Mouse (Mus musculus) midbrain, embryonic 11.5 days (tissue): ENCODE data around the gene Apc2. TPM values are rescaled to one million over a fixed set of nuclear protein-coding genes. Genes with fewer than 3 reads are reported as not detected.
A peak's percentile ranks its signal among the peaks of the same experiment; 100 is the strongest.
"Not testable (repeated sequence)": the region's sequence is repeated elsewhere in the genome, so short reads cannot be mapped to it uniquely, and the experiment has no call there.

Experiments used
- ATAC-seq: fragments of 200-750 bp; cut with Nextera tagmentation; 2 replicates; pipeline ENCODE4 v1.8.0; 2017; ENCODE audit warnings: moderate TSS enrichment, moderate library complexity; ENCODE audit not compliant: low FRiP score
- DNase-seq: peaks from one replicate; pipeline ENCODE4 v3.0.0; 2015; ENCODE audit warnings: low spot score; ENCODE audit errors: missing footprints
- H3K27ac ChIP-seq: fragments of 300-500 bp; sonication (generic); 2 replicates; pipeline ENCODE4 v1.5.1; 2014; ENCODE audit warnings: low read depth, low read length
- H3K27me3 ChIP-seq: fragments of 300-500 bp; sonication (generic); 2 replicates; pipeline ENCODE4 v1.6.1; 2014; ENCODE audit warnings: mild to moderate bottlenecking, low read length, moderate library complexity, mixed read lengths; ENCODE audit not compliant: control insufficient read depth, insufficient read depth
- H3K36me3 ChIP-seq: fragments of 300-500 bp; sonication (generic); 2 replicates; pipeline ENCODE4 v1.6.1; 2014; ENCODE audit warnings: mild to moderate bottlenecking, low read length, moderate library complexity, mixed read lengths; ENCODE audit not compliant: control insufficient read depth, insufficient read depth
- H3K4me1 ChIP-seq: fragments of 300-500 bp; sonication (generic); 2 replicates; pipeline ENCODE4 v1.6.1; 2014; ENCODE audit warnings: low read length; ENCODE audit not compliant: control insufficient read depth, insufficient read depth
- H3K4me2 ChIP-seq: fragments of 300-500 bp; sonication (generic); 2 replicates; pipeline ENCODE4 v1.6.1; 2014; ENCODE audit warnings: mild to moderate bottlenecking, moderate library complexity
- H3K4me3 ChIP-seq: fragments of 300-500 bp; sonication (generic); 2 replicates; pipeline ENCODE4 v1.5.1; 2014; ENCODE audit warnings: low read depth, low read length
- H3K9ac ChIP-seq: fragments of 300-500 bp; sonication (generic); 2 replicates; pipeline ENCODE4 v1.6.1; 2014; ENCODE audit warnings: low read length
- H3K9me3 ChIP-seq: fragments of 300-500 bp; sonication (generic); 2 replicates; pipeline ENCODE4 v1.6.1; 2016; ENCODE audit warnings: low read length; ENCODE audit not compliant: control insufficient read depth
- WGBS: fragments of 180-500 bp; shearing (Covaris S2); extraction: QIAGEN DNeasy Blood & Tissue Kit; methylation state at CpG from one replicate; pipeline ENCODE4 v1.1.7; 2014; 5-methylcytosine and 5-hydroxymethylcytosine counted together
- polyA plus RNA-seq: library from polyadenylated mRNA; unstranded; fragments of >200 nt; fragmentation: Nextera tagmentation; extraction: Ambion mirVana; gene quantifications from 2 replicates; pipeline ENCODE4 v1.2.1, GENCODE M21; 2014

The Apc2 gene
- polyA plus RNA-seq, 1 experiment from 2014 or later = 63.4 TPM

DNA sequence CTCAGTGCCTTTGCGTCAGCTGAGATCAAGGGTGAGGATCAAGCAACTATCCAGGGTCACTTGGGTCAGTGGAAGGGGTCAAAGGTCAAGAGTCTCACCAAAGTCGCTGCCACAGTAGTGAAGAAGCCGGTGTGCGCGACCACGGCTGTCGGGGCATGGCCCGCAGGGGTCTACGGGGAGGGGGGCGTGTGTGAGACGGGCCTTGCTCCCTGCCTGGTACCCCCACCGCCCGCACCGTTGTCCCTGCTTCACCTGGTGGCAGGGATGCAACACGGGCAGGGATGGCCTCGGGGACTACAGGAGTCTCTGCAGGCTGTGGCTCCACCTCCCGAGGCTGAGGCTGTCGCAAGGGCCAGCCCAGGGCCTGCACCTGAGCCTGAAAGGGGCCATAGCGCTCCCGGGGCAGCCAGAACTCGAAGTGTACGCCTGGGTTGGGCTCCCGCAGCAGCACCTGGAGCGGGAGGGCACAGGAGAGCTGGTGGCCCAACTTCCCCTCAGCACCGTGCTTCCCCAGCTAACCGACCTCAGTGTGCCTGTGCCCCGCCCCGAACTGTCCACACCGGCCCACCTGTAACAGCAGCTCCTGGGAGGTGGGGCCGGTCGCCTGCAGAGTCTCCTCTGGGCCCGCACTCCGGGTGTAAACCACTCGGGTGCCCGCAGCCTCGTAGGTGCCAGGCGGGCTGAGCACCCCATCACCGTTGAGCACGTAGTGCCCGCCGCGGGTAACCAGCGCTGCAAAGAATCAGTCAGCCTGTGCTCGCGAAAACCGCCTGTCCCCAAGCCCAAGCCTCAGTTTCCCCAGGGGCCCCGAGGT is 45.9 kb downstream of the Apc2 start:
- no peak overlapping the region for H3K27ac ChIP-seq

DNA sequence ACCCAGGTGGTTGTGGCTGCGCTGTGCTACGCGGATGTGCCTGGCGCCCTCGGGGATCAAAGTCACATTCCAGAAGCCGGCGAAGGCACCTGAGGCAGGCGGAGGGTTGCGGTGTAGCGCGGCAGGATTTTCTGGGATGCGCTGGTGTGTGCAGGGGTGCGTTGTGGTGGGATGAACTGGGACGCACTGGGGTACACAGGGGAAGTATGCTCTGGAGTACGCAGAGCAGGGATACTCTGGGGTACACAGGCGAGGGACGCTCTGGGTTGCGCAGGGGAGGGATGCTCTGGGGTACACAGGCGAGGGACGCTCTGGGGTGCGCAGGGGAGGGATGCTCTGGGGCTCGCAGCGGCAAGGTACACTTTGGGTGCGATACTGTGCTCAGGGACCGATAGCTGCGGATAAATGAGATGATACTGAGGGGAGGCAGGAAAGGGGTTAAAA is 46.5 kb downstream of the Apc2 start:
- WGBS = 3% methylated on average over 26 of the region's 26 CpGs
- no peak overlapping the region for H3K27ac ChIP-seq

More for the DNA sequence above, 45.9 kb downstream of the Apc2 start:
- Histone ChIP-seq H3K9me3 (no peaks in the 10 kb centered on the region), H3K4me1 (peaks cover 19% of the 10 kb centered on the region), H3K9ac (no peak overlapping the region), H3K36me3 (no peaks in the 10 kb centered on the region), H3K4me3 (peak overlapping the region; percentile 28), H3K27me3 (peaks cover 65% of the 10 kb centered on the region), H3K4me2 (no peak overlapping the region)
- DNase-seq (peak; percentile 91), ATAC-seq (no peak; the same call in 1 of the 2 replicates)
- WGBS = 1% methylated on average over 46 of the region's 47 CpGs

DNA sequence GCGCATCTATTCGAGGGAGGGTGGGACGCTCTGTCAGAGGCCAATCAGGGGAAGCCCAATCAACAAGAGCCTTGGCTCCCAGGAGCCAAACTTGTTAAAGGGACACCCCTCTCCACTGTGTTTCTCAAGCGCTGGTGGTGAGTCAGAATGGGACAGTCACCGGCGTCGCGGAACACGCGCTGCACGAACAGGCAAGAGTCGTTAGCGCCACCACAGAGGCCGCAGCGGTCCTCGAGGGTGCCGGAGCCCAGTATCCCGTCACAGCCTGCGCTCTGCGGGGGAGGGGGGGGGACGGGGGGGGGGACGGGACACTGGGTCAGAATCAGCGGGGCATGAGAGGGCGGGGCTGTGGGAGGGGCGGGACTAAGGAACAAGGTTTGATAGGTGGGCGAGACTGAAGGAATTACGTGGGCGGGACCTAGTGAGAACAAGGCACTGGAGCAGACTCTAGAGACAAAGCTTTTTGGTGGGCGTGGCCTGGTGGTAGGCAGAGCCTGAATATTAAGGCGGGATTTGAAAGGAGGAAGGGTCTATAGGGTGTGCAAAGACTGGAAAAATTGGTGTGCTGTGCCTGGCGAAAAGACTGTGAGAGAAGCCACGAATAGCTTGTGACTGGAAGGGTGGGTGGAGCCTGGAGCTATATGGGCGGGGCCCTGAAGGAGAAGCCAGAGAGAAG is 47.1 kb downstream of the Apc2 start:
- H3K27ac ChIP-seq = no peak overlapping the region
- ATAC-seq (peak; percentile 68), DNase-seq (peak; percentile 96)
- no peak overlapping the region for H3K9ac ChIP-seq
- H3K27me3 ChIP-seq = peaks cover 77% of the 10 kb centered on the region
- H3K36me3 ChIP-seq = no peaks in the 10 kb centered on the region
- peak overlapping the region; percentile 43 for H3K4me2 ChIP-seq
- under 1% methylated on average over 30 of the region's 33 CpGs for WGBS
- H3K4me1 ChIP-seq = peaks cover 19% of the 10 kb centered on the region
- peak overlapping the region; percentile 28 for H3K4me3 ChIP-seq
- no peaks in the 10 kb centered on the region for H3K9me3 ChIP-seq

More for the DNA sequence above, 46.5 kb downstream of the Apc2 start:
- peak overlapping the region; percentile 43 for H3K4me2 ChIP-seq
- no peak overlapping the region for H3K9ac ChIP-seq
- H3K9me3 ChIP-seq = no peaks in the 10 kb centered on the region
- peaks cover 71% of the 10 kb centered on the region for H3K27me3 ChIP-seq
- no peaks in the 10 kb centered on the region for H3K36me3 ChIP-seq
- no peak for DNase-seq
- peak; percentile 34 for ATAC-seq
- peak overlapping the region; percentile 28 for H3K4me3 ChIP-seq
- peaks cover 19% of the 10 kb centered on the region for H3K4me1 ChIP-seq

DNA sequence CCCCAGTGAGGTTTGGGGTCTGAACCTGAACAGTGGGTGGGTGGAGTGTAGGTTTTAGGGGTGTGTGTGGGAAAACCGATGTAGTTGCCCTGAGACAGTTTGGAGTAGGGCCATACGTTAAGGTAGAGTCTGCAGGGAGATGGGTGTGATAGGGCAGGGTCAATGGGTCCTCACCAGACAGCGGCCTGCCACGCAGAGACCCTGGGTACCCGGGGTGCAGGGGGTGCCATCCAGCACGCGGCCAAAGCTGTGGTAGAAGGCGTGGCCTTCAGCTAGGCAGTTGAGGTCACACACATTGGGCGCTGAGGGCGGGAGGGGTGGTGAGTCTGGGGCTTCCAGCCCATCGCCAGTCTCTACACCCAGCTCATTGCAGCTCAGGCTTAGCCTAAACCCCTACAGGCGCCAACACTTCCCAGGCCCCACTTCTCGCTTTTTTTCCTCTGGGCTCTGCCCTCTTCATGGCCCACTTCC is 47.7 kb downstream of the Apc2 start:
- no peaks in the 10 kb centered on the region for H3K36me3 ChIP-seq
- ATAC-seq = peak; percentile 19; the same call in 1 of the 2 replicates
- no peak overlapping the region for H3K9ac ChIP-seq
- H3K27ac ChIP-seq = no peak overlapping the region
- H3K9me3 ChIP-seq = no peaks in the 10 kb centered on the region
- peaks cover 19% of the 10 kb centered on the region for H3K4me1 ChIP-seq
- no peak for DNase-seq
- peak overlapping the region; percentile 28 for H3K4me3 ChIP-seq
- H3K4me2 ChIP-seq = peak overlapping the region; percentile 43
- H3K27me3 ChIP-seq = peaks cover 83% of the 10 kb centered on the region
- 25% methylated on average over 13 of the region's 13 CpGs for WGBS

DNA sequence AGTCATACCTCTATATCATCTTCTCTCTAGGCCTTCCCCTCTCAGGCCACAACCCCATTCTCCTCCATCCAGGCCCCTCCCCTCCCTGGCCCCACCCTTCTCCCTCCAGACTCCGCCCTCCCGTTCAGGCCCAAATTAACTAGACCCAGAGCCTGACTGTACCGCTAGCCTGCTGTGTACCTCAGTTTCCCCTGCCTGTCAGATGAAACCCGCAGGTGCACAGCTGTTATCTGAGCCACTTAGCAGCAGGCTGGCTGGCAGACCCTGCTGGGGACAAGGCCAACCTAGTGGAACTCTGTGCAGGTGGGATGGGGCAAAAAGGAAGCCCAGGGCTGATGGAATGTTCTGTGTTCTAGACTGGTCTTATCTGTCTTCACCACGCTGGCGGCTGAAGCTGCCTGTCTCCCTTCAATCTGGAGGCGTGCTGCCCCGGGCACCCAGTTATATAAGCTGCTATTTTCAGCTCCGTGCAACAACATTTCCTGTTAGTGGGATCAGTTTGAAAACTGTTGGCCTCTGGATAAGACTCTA is 48.4 kb downstream of the Apc2 start:
- Histone ChIP-seq H3K9ac (no peak overlapping the region), H3K4me2 (no peak overlapping the region), H3K4me1 (peaks cover 22% of the 10 kb centered on the region), H3K27me3 (peaks cover 90% of the 10 kb centered on the region), H3K9me3 (no peaks in the 10 kb centered on the region), H3K27ac (no peak overlapping the region), H3K36me3 (no peaks in the 10 kb centered on the region), H3K4me3 (no peak overlapping the region)
- 41% methylated on average over 9 of the region's 9 CpGs for WGBS
- ATAC-seq = no peak
- no peak for DNase-seq

DNA sequence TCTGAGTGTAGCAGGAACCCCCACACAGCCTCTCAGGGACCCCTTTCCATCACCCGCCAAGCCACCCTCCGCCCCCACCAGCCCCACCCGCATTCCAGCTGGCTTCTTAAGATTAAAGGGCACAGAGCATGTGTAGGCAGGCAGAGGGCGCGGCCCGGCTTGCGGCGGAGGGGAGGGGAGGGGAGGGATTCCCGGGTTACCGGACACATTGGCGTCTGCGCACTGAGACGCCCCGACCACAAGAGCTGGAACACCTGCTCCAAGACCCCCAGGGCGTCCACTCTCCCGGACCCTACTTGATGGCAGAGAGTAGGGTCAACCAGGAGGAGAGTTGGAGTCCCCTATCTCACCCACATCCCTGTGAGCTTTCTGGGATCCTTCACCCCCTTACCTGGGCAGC is 49.3 kb downstream of the Apc2 start:
- no peak overlapping the region for H3K4me3 ChIP-seq
- H3K27me3 ChIP-seq = peaks cover 99% of the 10 kb centered on the region
- no peak overlapping the region for H3K9ac ChIP-seq
- no peak overlapping the region for H3K27ac ChIP-seq
- no peak overlapping the region for H3K4me2 ChIP-seq
- H3K4me1 ChIP-seq = peaks cover 22% of the 10 kb centered on the region
- DNase-seq (no peak), ATAC-seq (no peak)
- 1% methylated on average over 16 of the region's 16 CpGs for WGBS
- no peaks in the 10 kb centered on the region for H3K36me3 ChIP-seq
- no peaks in the 10 kb centered on the region for H3K9me3 ChIP-seq

DNA sequence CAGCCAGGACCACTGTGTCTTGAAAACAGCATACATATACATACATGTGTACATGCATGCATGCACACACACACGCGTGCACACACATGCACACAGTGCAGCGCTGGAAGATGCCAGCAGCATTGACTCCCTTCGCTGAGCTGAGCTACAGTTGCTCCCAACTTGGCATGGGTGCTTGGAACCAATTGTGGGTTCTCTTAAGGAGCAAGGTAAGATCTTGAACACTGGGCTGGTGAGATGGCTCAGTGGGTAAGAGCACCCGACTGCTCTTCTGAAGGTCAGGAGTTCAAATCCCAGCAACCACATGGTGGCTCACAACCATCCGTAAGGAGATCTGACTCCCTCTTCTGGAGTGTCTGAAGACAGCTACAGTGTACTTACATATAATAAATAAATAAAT is 50.2 kb downstream of the Apc2 start:
- Histone ChIP-seq H3K4me1 (peaks cover 22% of the 10 kb centered on the region), H3K27me3 (peaks cover 97% of the 10 kb centered on the region)
- not testable (repeated sequence) for DNase-seq, H3K9ac ChIP-seq, H3K4me2 ChIP-seq, H3K4me3 ChIP-seq, H3K36me3 ChIP-seq, H3K9me3 ChIP-seq, H3K27ac ChIP-seq, ATAC-seq
- WGBS = 79% methylated on average over 5 of the region's 6 CpGs

DNA sequence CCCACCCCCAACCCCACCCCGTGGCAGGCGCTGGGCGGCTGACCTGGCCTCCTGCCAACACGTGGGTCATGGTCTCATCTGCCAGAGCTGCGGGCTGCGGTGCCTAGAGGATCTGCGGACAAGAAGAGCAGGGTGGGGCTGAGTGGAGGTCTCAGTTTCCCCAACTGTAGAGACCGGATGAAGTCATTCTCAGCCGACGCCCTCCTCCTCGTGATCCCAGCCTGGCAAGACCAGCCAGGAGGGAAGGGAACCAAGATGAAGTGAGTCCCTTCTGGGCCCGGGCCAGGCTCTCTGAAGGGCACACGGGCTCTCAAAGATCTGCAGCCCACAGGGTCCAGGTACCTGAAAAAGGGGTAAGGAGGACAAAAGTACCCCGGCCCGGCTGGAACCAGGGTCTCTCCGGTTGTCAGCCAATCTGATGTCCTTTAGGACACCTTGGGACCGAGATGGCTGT is 51.8 kb downstream of the Apc2 start:
- 17% methylated on average over 17 of the region's 17 CpGs for WGBS
- DNase-seq = no peak
- Histone ChIP-seq H3K4me2 (no peak overlapping the region), H3K4me1 (peaks cover 15% of the 10 kb centered on the region), H3K4me3 (no peak overlapping the region), H3K36me3 (no peaks in the 10 kb centered on the region), H3K27me3 (peaks cover 87% of the 10 kb centered on the region), H3K27ac (no peak overlapping the region), H3K9ac (peak overlapping the region; percentile 20; the same call in 1 of the 2 replicates), H3K9me3 (no peaks in the 10 kb centered on the region)
- ATAC-seq = no peak
